Mouse (Mus musculus) lung, postnatal 0 days (tissue): ENCODE results near the gene Dck. TPM values are rescaled to one million over a fixed set of nuclear protein-coding genes. Genes with fewer than 3 reads are reported as not detected.
A peak's percentile ranks its signal among the peaks of the same experiment; 100 is the strongest.

Source experiments
- ATAC-seq: fragments of 200-750 bp; cut with Nextera tagmentation; 2 replicates; pipeline ENCODE4 v1.8.0; 2017; ENCODE audit warnings: moderate library complexity
- DNase-seq: peaks from one replicate; pipeline ENCODE4 v3.0.0-alpha.2; 2016; ENCODE audit warnings: low spot score
- H3K27ac ChIP-seq: fragments of 300-500 bp; sonication (generic); 2 replicates; pipeline ENCODE4 v1.5.1; 2014; ENCODE audit warnings: antibody characterized with exemption, mild to moderate bottlenecking, low read length, mixed read lengths
- H3K27me3 ChIP-seq: fragments of 300-500 bp; sonication (generic); replicated peaks from 2 replicates; pipeline ENCODE4 v1.6.1; 2014; ENCODE audit warnings: low read length, mixed read lengths; ENCODE audit not compliant: insufficient read depth
- H3K36me3 ChIP-seq: fragments of 300-500 bp; sonication (generic); 2 replicates; pipeline ENCODE4 v1.6.1; 2014; ENCODE audit warnings: low read length, mixed read lengths; ENCODE audit not compliant: insufficient read depth
- H3K4me1 ChIP-seq: fragments of 300-500 bp; sonication (generic); 2 replicates; pipeline ENCODE4 v1.6.1; 2014; ENCODE audit warnings: antibody characterized with exemption, low read depth, low read length, mixed read lengths; ENCODE audit not compliant: insufficient read depth
- H3K4me2 ChIP-seq: fragments of 300-500 bp; sonication (generic); replicated peaks from 2 replicates; pipeline ENCODE4 v1.6.1; 2014; ENCODE audit warnings: low read depth, mild to moderate bottlenecking, low read length, moderate library complexity, mixed read lengths
- H3K4me3 ChIP-seq: fragments of 300-500 bp; sonication (generic); 2 replicates; pipeline ENCODE4 v1.5.1; 2014; ENCODE audit warnings: low read depth, low read length
- H3K9ac ChIP-seq: fragments of 300-500 bp; sonication (generic); replicated peaks from 2 replicates; pipeline ENCODE4 v1.6.1; 2014; ENCODE audit warnings: low read depth, mild to moderate bottlenecking
- H3K9me3 ChIP-seq: fragments of 300-500 bp; sonication (generic); 2 replicates; pipeline ENCODE4 v1.6.1; 2016; ENCODE audit warnings: low read length, mixed read lengths
- CTCF ChIP-seq: IDR thresholded peaks from 2 replicates; pipeline ENCODE4 v1.5.1; 2016; ENCODE audit warnings: antibody characterized with exemption, mild to moderate bottlenecking
- EP300 ChIP-seq: IDR thresholded peaks from 2 replicates; pipeline ENCODE4 v1.6.1; 2016; ENCODE audit warnings: antibody characterized with exemption, mild to moderate bottlenecking, control low read depth
- WGBS: fragments of 180-500 bp; shearing (Covaris S2); extraction: QIAGEN DNeasy Blood & Tissue Kit; methylation state at CpG from one replicate; pipeline ENCODE4 v1.1.7; 2014; 5-methylcytosine and 5-hydroxymethylcytosine counted together
- polyA plus RNA-seq: library from polyadenylated mRNA; unstranded; fragments of >200 nt; fragmentation: Nextera tagmentation; extraction: Ambion mirVana; gene quantifications from 2 replicates; pipeline ENCODE4 v1.2.1, GENCODE M21; 2015

Dck gene
- polyA plus RNA-seq, 1 experiment from 2014 or later = 7.2 TPM

- Histone ChIP-seq H3K27ac (no peak overlapping the region), H3K4me2 (no peak overlapping the region), H3K36me3 (no peaks in the 10 kb centered on the region), H3K4me3 (no peak overlapping the region), H3K4me1 (no peaks in the 10 kb centered on the region; the same call in 1 of the 2 replicates), H3K9me3 (no peaks in the 10 kb centered on the region), H3K27me3 (no peaks in the 10 kb centered on the region), H3K9ac (no peak overlapping the region)
- no peak for TF ChIP-seq EP300
- no peak for TF ChIP-seq CTCF
- no peak for DNase-seq
- ATAC-seq = no peak
- WGBS = 86% methylated on average over 5 of the region's 5 CpGs
Observed at GRCm38 (mm10) chr5:88762611-88763010, 2.2 kb upstream of the Dck start.

- WGBS = under 1% methylated on average over 21 of the region's 23 CpGs
- H3K36me3 ChIP-seq = no peaks in the 10 kb centered on the region
- DNase-seq = no peak
- no peaks in the 10 kb centered on the region for H3K9me3 ChIP-seq
- H3K9ac ChIP-seq = peak overlapping the region; percentile 41; the same call in 1 of the 2 replicates
- H3K4me1 ChIP-seq = no peaks in the 10 kb centered on the region; the same call in 1 of the 2 replicates
- H3K27me3 ChIP-seq = no peaks in the 10 kb centered on the region
- TF ChIP-seq CTCF (no peak), EP300 (no peak)
- H3K27ac ChIP-seq = peak overlapping the region; percentile 47; the same call in 1 of the 2 replicates
- peak overlapping the region; percentile 53 for H3K4me3 ChIP-seq
- peak; percentile 36 for ATAC-seq
- peak overlapping the region; percentile 92 for H3K4me2 ChIP-seq
Observed at GRCm38 (mm10) chr5:88764430-88764986, 288 bp upstream of the Dck start.

- no peaks in the 10 kb centered on the region for H3K27me3 ChIP-seq
- H3K4me1 ChIP-seq = no peaks in the 10 kb centered on the region; the same call in 1 of the 2 replicates
- 0 out of 2 replicates have a peak overlapping the region, but pooled peaks have one; percentile 39 for H3K27ac ChIP-seq
- no peaks in the 10 kb centered on the region for H3K36me3 ChIP-seq
- TF ChIP-seq CTCF (no peak), EP300 (no peak)
- H3K9ac ChIP-seq = peak overlapping the region; percentile 43
- DNase-seq (no peak), ATAC-seq (no peak)
- no peaks in the 10 kb centered on the region for H3K9me3 ChIP-seq
- H3K4me3 ChIP-seq = peak overlapping the region; percentile 53
- WGBS = 9% methylated on average over 6 of the region's 6 CpGs
- H3K4me2 ChIP-seq = peak overlapping the region; percentile 92
Observed at GRCm38 (mm10) chr5:88765587-88765986, 791 bp downstream of the Dck start.

GRCm38 (mm10) chr5:88766121-88766520 is 1.3 kb downstream of the Dck start:
- ATAC-seq (no peak), DNase-seq (no peak)
- Histone ChIP-seq H3K9me3 (no peaks in the 10 kb centered on the region), H3K36me3 (no peaks in the 10 kb centered on the region), H3K4me1 (no peaks in the 10 kb centered on the region; the same call in 1 of the 2 replicates), H3K27me3 (no peaks in the 10 kb centered on the region), H3K9ac (no peak overlapping the region), H3K27ac (no peak overlapping the region), H3K4me3 (no peak overlapping the region), H3K4me2 (no peak overlapping the region; the same call in 1 of the 2 replicates)
- no peak for TF ChIP-seq CTCF
- no peak for TF ChIP-seq EP300
- 37% methylated on average over 6 of the region's 6 CpGs for WGBS

GRCm38 (mm10) chr5:88766863-88767262 is 2.1 kb downstream of the Dck start:
- no peak for DNase-seq
- Histone ChIP-seq H3K9ac (no peak overlapping the region), H3K4me3 (no peak overlapping the region), H3K4me2 (no peak overlapping the region), H3K36me3 (no peaks in the 10 kb centered on the region), H3K9me3 (no peaks in the 10 kb centered on the region), H3K27me3 (no peaks in the 10 kb centered on the region), H3K4me1 (no peaks in the 10 kb centered on the region; the same call in 1 of the 2 replicates), H3K27ac (no peak overlapping the region)
- 69% methylated on average over 5 of the region's 5 CpGs for WGBS
- no peak for TF ChIP-seq EP300
- no peak for TF ChIP-seq CTCF
- no peak for ATAC-seq

GRCm38 (mm10) chr5:88768201-88768600 is 3.4 kb downstream of the Dck start:
- no peak overlapping the region for H3K4me3 ChIP-seq
- TF ChIP-seq CTCF = no peak
- no peak for TF ChIP-seq EP300

More at GRCm38 (mm10) chr5:88768201-88768600, 3.4 kb downstream of the Dck start:
- whole genome bisulfite sequencing = 86% methylated on average over 6 of the region's 6 CpGs
- ATAC-seq (no peak), DNase-seq (no peak)
- H3K4me2 ChIP-seq = no peak overlapping the region
- H3K4me1 ChIP-seq = no peaks in the 10 kb centered on the region; the same call in 1 of the 2 replicates
- H3K9me3 ChIP-seq = no peaks in the 10 kb centered on the region
- no peak overlapping the region for H3K27ac ChIP-seq
- H3K9ac ChIP-seq = no peak overlapping the region
- H3K27me3 ChIP-seq = no peaks in the 10 kb centered on the region
- H3K36me3 ChIP-seq = no peaks in the 10 kb centered on the region
